Mouse (Mus musculus) bone marrow macrophage, adult 2 months (primary cell): ENCODE measurements around the gene Gse1. TPM values are rescaled to one million over a fixed set of nuclear protein-coding genes. Genes with fewer than 3 reads are reported as not detected.

Experiments
- H3K27ac ChIP-seq: 2 replicates; pipeline ENCODE4 v1.5.1; 2012; ENCODE audit warnings: low read depth, low read length; ENCODE audit not compliant: insufficient read depth
- H3K4me1 ChIP-seq: 2 replicates; pipeline ENCODE4 v1.6.1; 2012; ENCODE audit warnings: low read length; ENCODE audit not compliant: control insufficient read depth, insufficient read depth
- H3K4me3 ChIP-seq: 2 replicates; pipeline ENCODE4 v1.5.1; 2012; ENCODE audit warnings: mild to moderate bottlenecking, low read length, moderate library complexity; ENCODE audit not compliant: insufficient read depth
- CTCF ChIP-seq: IDR thresholded peaks from 2 replicates; pipeline ENCODE4 v1.5.1; 2012; ENCODE audit warnings: low read depth, mild to moderate bottlenecking, low read length, moderate library complexity
- POLR2A ChIP-seq: IDR thresholded peaks from 2 replicates; pipeline ENCODE4 v1.6.1; 2012; ENCODE audit warnings: mild to moderate bottlenecking, low read depth, low read length, borderline replicate concordance
- polyA plus RNA-seq: library from polyadenylated mRNA; stranded (reverse); fragments of >200 nt; gene quantifications from 2 replicates; pipeline ENCODE4 v1.2.4, GENCODE M21; 2012; ENCODE audit not compliant: missing spikeins, insufficient read depth, insufficient read length

Gene Gse1
- polyA plus RNA-seq, 1 experiment, result 15.1 TPM

DNA sequence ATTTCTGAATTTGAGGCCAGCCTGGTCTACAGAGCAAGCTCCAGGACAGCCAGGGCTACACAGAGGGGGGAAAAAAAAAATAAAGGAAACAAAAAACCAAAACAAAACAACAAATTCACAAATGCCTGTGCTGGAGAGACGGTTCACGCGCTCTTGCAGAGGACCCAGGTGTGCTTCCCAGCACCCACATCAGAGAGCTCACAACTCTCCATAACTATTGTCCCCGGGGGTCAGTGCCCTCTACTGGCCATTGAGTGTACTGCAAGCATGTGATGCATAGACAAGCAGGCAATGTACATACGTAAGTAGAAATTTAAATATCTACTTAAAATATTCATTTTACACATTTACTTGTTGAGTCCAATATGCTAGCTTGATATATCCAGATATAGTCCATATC, 366.3 kb downstream of the Gse1 start:
- TF ChIP-seq CTCF (peak; percentile 56), POLR2A (no peak)
- Histone ChIP-seq H3K27ac (no peak overlapping the region), H3K4me3 (no peak overlapping the region), H3K4me1 (peaks cover 2% of the 10 kb centered on the region; the same call in 1 of the 2 replicates)

DNA sequence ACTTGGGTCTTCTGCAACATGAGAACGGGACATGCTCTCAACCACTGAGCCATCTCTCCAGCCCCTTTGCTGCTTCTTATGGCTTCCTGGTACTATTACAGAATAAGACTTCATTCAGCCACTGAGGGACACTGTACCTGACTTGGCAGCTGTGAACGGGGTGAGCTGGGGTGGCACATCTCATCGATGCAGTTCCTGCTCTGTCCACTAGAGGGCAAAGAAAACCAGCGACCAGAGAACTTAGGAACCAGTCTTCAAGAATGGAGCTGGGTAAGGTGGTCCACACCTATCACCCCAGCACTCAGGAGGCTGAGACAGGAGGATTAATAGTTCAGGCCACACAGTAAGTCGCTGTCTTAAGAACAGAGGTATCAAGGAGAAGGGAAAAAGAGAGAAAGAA, 367.7 kb downstream of the Gse1 start:
- TF ChIP-seq CTCF, result peak; percentile 51; the same call in 1 of the 2 replicates
- no peak for TF ChIP-seq POLR2A
- H3K4me3 ChIP-seq, result no peak overlapping the region
- H3K27ac ChIP-seq, result no peak overlapping the region
- no peaks in the 10 kb centered on the region for H3K4me1 ChIP-seq

DNA sequence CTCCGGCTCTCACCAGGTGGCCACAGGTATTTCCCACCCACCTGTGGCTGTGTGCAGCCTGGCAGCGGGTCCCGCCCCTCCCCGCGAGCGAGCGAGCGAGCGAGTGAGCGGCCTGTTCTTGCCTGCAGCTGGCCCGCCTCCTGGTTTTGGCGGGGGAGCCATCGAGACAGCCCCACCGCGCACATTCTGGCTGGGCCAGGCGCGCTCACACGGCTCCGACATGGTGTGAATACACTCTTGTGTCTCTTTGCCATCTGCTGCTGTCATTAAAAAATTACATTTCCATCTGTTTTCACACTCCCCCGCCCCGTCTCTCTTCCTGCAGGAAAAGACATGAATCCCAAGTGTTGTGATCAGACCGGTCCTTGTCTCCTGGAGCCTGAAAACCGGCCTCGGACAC, 370.3 kb downstream of the Gse1 start:
- Histone ChIP-seq H3K27ac (no peak overlapping the region), H3K4me1 (no peaks in the 10 kb centered on the region)
- TF ChIP-seq CTCF, result no peak
- no peak for TF ChIP-seq POLR2A

DNA sequence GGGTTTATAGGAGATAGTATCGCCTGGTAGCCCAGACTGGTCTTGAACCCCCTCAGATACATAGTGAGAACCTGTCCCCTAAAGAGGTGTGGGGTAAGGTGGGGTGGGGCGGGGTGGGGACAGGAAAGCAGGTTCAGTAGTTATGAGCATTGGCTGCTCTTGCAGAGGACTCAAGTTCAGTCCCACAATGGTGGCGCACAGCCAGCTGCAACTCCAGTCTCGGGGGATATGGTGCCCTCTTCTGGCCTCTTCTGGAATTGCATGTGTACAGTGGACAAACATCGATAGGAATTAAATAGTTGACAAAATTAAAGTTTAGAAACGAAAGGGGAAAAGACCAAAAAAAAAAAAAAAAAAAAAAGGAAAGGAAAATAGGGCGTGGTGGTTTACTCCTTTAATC, 371.2 kb downstream of the Gse1 start:
- no peak for TF ChIP-seq POLR2A
- TF ChIP-seq CTCF, result peak; percentile 67
- no peaks in the 10 kb centered on the region for H3K4me1 ChIP-seq
- no peak overlapping the region for H3K27ac ChIP-seq
- H3K4me3 ChIP-seq, result no peak overlapping the region

More for the DNA sequence above, 370.3 kb downstream of the Gse1 start:
- no peak overlapping the region for H3K4me3 ChIP-seq

DNA sequence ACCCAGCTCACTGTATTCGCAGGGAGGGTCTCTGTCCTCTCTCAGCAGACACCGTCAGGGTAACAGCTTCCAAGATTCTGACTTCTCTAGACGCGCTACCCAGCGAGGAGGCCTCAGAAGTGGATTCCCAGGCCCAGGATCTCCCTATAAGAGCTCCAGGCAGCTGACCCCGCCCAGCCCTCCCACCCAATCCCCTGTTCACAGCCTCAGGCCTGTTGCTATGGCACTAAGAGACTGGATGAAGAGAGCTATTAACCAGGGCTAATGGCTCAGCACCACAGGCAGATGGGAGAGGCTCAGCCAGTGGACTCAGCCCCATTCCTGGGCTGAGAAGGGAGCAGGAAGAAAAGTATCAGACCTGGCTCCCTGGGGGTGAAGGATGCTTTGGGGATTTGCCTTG, 374.4 kb downstream of the Gse1 start:
- no peak for TF ChIP-seq POLR2A
- TF ChIP-seq CTCF, result no peak

DNA sequence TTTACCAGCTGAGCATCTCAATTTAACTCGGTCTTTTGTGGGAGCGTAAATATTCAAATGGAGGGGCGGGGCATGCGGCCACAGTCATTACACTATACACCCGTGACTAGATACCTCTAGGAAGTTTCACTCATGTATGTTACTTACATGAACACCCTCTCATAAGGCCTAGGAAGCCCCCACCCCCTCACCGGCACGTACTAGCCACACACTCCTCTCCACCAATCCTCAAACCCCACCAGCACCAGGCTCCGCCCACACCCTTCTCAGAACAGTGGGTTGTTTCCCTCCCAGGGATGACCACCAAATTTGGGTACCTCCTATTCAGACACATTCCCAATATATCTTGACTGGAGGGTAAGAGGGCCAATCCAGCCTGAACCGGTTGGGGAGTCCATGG, 379.2 kb downstream of the Gse1 start:
- H3K4me1 ChIP-seq, result no peaks in the 10 kb centered on the region; the same call in 1 of the 2 replicates
- H3K27ac ChIP-seq, result no peak overlapping the region
- H3K4me3 ChIP-seq, result no peak overlapping the region
- TF ChIP-seq POLR2A (no peak), CTCF (no peak)

More for the DNA sequence above, 374.4 kb downstream of the Gse1 start:
- no peak overlapping the region for H3K4me3 ChIP-seq
- H3K4me1 ChIP-seq, result no peaks in the 10 kb centered on the region
- no peak overlapping the region for H3K27ac ChIP-seq

DNA sequence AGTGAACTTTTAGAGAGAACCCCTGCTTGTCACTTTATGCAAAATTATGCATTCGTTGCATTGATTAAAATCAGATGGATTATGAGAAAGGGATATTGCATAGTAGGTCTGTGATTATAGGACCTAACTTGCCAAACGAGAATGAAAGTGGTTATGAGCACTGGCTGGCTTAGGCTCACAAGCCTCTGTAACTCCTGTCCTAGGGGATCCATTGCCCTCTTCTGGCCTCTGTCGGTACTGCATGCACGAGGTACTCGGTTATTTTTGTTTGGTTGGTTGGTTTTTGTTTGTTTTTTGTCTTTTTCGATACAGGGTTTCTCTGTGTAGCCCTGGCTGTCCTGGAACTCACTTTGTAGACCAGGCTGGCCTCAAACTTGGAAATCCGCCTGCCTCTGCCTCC, 379.6 kb downstream of the Gse1 start:
- TF ChIP-seq CTCF (peak; percentile 43; the same call in 1 of the 2 replicates), POLR2A (no peak)
- no peak overlapping the region for H3K27ac ChIP-seq
- H3K4me3 ChIP-seq, result peak overlapping the region; percentile 16; the same call in 1 of the 2 replicates
- no peaks in the 10 kb centered on the region; the same call in 1 of the 2 replicates for H3K4me1 ChIP-seq

DNA sequence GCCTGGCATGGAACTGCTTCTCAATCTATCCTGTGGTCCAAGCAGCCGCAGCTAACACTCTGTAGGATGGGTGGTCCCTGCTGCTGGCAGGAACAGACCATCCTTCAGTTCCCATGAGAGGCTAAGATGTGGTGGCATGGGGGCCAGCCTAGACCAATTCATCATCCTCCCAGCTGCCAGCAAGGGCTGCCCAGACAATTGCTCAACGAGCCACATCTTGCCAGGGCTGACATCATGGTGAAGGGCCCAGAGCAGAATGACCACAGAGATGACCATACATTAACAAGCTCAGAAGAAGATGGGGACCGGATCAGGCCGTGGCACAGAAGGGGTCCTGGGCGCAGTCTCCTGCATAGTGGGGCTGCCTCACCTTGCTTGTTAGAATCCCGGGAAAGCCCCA, 382.6 kb downstream of the Gse1 start:
- TF ChIP-seq POLR2A, result no peak
- no peak for TF ChIP-seq CTCF
- no peaks in the 10 kb centered on the region; the same call in 1 of the 2 replicates for H3K4me1 ChIP-seq
- H3K4me3 ChIP-seq, result no peak overlapping the region
- no peak overlapping the region for H3K27ac ChIP-seq

DNA sequence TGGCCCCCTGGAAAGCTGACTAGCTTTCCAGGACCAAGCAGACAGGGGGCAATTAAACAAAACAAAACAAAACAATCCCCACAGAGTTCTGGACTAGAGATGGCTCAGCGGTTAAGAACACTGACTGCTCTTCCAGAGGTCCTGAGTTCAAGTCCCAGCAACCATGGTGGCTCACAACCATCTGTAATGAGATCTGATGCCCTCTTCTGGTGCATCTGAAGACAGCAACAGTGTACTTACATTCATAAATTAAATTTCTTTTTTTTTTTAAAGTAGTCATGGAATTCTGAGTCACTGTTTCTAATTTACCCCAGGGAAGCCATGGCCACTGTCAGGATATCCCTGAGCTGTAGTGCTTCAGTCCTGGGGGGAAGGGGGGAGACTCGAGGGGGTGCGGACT, 386.2 kb downstream of the Gse1 start:
- no peak for TF ChIP-seq CTCF
- H3K4me3 ChIP-seq, result no peak overlapping the region
- no peak overlapping the region for H3K27ac ChIP-seq
- H3K4me1 ChIP-seq, result peaks cover 19% of the 10 kb centered on the region

DNA sequence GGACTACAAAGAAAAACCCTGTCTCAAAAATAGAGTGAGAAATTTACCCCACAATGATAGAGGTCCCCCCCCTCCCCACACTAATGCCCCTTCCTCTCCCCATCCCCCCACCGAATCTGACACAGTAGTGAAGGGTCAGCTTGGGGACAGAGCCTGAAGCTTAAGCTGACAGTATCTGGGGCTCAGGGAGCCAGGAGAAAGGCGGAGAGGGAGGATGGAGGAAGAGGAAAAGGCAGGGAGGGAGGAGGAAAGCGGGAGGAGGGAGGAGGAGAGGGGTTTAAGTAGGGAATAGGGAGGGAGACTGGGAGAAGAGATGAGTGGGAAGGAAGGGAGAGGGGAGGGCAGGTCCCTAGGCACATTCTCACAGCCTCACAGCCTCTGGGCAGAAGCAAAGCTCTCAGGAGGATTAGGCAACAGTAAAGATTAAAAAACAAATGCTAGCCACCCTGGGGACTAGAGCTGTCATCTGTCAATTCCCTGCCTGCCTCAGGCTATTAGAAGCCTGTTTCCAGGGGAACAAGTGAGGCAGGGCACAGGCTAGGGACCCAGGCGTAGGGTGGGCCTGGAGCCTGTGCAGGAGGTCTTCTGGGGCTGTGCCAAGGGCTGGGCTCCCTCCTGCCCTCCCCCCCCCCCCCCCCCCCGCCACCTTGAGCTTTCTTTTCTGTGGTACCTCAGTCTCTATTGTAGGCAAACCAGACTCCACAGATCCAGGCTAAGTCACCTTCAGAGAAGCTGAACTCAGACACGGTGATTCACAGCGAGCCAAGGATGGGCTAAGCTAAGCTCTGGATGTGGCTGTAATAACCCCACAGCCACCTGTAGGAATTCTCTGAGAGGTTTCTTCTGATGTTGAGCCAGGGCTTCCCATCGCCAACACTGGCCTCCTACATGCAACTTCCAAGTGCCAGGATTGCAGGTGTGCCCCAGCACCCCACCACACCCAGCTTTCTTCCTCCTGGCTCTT, 388.7 kb downstream of the Gse1 start:
- no peak overlapping the region for H3K4me3 ChIP-seq
- no peak for TF ChIP-seq POLR2A
- no peak for TF ChIP-seq CTCF
- peaks cover 39% of the 10 kb centered on the region for H3K4me1 ChIP-seq
- no peak overlapping the region for H3K27ac ChIP-seq

DNA sequence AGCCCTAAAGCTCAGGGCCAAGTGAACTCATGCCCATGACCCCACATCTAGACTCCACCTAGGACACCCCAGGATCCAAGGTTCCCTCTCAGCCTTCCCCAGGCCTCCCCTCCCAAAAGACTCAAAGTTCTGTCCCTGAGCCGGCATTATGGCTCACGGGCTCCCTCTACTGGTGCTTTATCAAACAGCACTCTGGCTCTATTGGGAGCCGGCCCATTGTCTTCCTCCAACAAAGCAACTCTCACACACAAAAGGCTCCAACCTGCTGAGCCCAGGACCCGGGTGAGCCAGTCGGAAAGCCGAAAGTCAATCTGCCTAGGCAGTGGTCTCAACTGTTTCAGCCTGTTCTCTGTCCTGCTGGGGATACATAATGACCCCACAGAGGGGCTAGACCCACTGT, 389.9 kb downstream of the Gse1 start:
- Histone ChIP-seq H3K27ac (peak overlapping the region; percentile 100), H3K4me1 (peaks cover 39% of the 10 kb centered on the region), H3K4me3 (no peak overlapping the region)
- TF ChIP-seq CTCF (peak; percentile 70), POLR2A (no peak)
